Mouse (Mus musculus) thymus, adult 2 months (tissue): Measurements from ENCODE around the gene Ppara.

Source experiments
- CTCF ChIP-seq: fragments of 200-500 bp; IDR thresholded peaks from 2 replicates; pipeline ENCODE4 v1.5.1; 2012; ENCODE audit warnings: mild to moderate bottlenecking, control low read depth, low read length, moderate library complexity, borderline replicate concordance; ENCODE audit not compliant: control insufficient read depth, poor library complexity, insufficient read depth; ENCODE audit errors: extremely low read depth
- POLR2A ChIP-seq: fragments of 200-500 bp; IDR thresholded peaks from 2 replicates; pipeline ENCODE4 v1.6.1; 2012; ENCODE audit warnings: mild to moderate bottlenecking, low read length, control low read depth, moderate library complexity; ENCODE audit not compliant: control insufficient read depth, poor library complexity, insufficient read depth; ENCODE audit errors: extremely low read depth

DNA sequence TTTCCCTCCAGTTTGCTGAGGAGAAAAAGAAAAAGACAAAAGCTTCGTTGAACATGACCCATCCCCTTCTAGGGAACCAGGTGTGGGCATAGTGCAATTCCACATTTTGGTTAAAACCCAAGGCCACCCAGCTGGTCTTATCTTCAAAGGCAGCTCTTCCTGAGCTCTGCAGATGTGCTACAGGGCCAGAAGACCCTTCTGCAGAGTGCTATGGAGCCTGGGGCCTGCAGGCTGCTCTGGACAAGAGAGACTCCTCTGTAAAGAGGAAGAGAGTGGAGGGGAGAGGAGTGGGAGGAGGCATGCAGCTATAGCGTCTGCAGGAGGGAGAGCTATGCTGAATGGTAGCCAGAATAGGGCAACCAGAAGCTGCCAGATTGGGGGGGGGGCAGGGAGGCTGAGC is 4.8 kb upstream of the Ppara start:
- TF ChIP-seq CTCF, result no peak
- no peak for TF ChIP-seq POLR2A
